Mouse (Mus musculus) cerebellum, postnatal 14 days (tissue): ENCODE measurements at regions not wholly inside any gene's neighbourhood (a gene's known extent, or its start where the extent isn't known, plus 50 kb on each side); places are given as distances from the start of the nearest gene placed in this dataset.

Source experiments
- DNase-seq, 2 experiments: peaks; one replicate each; pipeline ENCODE4 v3.0.0; 2021; ENCODE audit warnings: mixed read lengths in 2 of 2

DNA sequence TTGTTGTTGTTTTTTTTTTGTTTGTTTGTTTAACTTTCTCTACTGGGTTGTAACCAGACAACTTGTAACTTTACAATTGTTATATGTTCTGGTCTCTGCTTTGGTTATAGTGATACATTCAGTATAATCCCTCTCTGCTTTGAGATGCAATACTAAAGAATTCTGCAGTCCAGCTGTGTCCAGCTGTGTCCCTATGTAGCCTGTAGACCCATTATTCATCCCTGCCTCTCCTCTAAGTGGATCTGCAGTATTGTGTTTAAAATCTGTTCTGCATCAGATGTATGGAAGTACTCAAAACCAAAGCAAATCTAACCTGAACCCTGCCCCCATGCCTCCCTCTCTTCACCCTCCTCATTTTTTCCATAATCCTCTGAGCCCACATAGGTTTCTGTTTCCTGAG lies 279.6 kb downstream of the Rps29 start:
- no peak for DNase-seq

- DNase-seq: no peak
These were observed 287.7 kb downstream of the Rps29 start for GRCm38 (mm10) chr12:68871259-68871658.

DNA sequence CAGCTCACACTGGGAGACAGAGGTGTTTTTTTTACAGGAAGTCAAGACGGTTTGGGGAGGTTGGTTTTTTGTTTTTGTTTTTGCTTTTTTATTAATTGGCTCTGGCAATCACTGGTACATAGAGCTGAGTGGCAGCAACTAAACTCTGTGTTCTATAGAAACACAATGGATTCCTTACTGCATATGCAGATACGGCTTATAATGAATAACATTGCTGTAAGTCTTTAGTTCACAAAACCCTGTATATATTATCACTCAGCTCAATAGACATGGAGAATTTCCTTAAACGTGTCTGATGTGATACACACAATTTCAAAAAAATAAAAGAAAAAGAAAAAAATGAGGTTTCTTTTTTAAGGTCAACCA lies 296.0 kb downstream of the Rps29 start:
- no peak for DNase-seq

- DNase-seq: peak; percentile 84 to 88
These were observed 296.5 kb downstream of the Rps29 start for GRCm38 (mm10) chr12:68862313-68862990.

DNA sequence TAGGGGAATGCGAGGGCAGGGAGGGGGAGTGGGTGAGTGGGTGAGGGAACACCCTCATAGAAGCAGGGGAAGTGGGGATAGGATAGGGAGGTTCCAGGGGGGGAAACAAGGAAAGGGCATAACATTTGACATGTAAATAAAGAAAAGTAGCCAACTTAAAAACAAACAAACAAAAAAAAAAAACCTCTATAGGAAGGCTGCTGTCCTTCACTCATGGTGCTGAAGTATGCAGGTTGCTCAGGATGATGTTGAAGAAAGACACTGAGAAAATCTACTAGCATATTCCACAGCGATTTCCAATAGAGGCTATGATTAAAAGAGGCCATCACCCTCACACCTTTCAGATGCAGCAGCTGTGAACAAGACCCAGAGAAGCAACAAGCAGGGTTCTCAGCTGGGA lies 298.7 kb downstream of the Rps29 start:
- DNase-seq: no peak

GRCm38 (mm10) chr12:68849616-68850140 lies 309.3 kb downstream of the Rps29 start:
- DNase-seq: peak; percentile 26 to 29

DNA sequence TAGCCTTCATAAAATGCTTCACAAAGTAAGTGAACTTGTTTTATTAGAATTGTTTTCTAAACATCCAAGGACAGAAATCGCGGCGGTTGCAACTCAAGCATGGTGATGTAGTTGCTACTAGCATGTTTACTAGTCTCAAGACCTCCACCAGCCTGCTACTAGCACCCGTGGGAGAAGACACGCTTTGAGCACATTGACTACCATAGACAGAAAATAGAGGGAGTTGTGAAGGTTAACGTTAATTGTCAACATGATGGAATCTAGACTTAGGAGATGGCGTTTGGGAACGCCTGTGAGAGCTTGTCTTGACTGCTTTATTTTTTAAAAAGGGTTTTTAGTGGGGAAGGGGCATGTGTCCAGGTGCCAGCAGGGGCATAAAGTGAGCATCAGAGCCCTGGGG lies 318.2 kb downstream of the Rps29 start:
- no peak for DNase-seq

- no peak for DNase-seq
These were observed 318.8 kb downstream of the Rps29 start for GRCm38 (mm10) chr12:68840156-68840555.

DNA sequence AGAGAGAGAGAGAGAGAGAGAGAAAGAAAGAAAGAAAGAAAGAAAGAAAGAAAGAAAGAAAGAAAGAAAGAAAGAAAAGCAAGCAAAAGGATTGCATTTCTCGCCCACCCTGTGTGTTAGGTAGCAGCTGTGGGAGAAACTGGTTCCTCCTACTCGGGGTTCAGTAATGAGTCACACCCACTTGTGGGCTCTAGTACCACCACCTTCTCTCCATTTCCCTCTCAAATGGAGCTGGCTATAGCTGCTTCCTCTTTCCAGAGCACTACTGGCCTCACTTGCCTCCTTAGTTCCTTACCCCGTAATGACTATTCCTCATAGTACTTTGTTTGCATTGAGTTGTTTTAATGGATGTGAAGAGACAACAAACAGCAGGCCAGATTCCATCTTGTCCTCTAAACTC lies 323.0 kb downstream of the Rps29 start:
- no peak for DNase-seq

- no peak for DNase-seq
These were observed 325.1 kb downstream of the Rps29 start for GRCm38 (mm10) chr12:68833914-68834313.

DNA sequence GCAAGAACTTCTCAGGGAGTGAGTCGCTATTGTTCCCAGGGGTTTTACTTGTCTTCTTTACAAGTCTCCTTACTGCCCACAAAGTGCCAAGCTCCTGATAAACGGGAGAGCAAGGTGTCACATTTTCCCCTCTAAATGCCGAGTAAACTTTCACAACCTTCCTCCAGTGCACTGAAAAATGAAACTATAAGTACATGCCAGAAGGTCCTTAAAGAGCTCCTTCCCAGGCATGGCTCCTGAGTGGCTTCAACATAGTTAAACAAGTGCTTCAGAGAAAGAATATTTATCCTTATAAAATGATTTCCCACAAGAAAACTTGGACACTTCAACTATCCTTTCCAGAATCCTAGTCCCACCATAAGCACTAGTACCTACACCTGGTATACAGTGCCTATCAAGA lies 329.6 kb downstream of the Rps29 start:
- no peak for DNase-seq

GRCm38 (mm10) chr12:68827549-68828249 lies 331.3 kb downstream of the Rps29 start:
- DNase-seq: no peak

- DNase-seq: no peak
These were observed 364.6 kb downstream of the Rps29 start for GRCm38 (mm10) chr12:68794396-68794795.

DNA sequence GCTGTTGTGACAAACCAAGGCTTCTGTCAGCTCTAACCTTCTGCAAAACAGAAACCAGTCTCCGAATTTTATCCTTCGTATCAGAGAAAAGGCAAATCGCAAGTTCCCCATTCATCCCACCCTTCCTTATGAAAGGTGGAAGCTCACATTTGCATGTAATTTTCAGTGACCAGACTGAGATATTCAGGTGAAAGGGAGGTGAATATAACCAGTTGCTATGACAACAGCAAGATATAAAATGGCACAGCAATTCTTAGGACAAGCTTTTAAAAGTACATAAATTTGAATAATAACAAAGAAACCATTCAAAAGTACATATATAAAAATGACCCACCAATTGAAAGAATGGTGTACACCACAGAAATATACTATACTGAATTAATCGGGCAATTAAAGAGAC lies 375.4 kb downstream of the Rps29 start:
- DNase-seq: no peak

GRCm38 (mm10) chr12:68775503-68775902 lies 383.5 kb downstream of the Rps29 start:
- DNase-seq: peak in 1 of 2 experiments; percentile 59

GRCm38 (mm10) chr12:68774800-68775199 lies 384.2 kb downstream of the Rps29 start:
- DNase-seq: peak; percentile 92 to 95

- DNase-seq: peak in 1 of 2 experiments; percentile 22
These were observed 400.5 kb downstream of the Rps29 start for GRCm38 (mm10) chr12:68758263-68759020.

DNA sequence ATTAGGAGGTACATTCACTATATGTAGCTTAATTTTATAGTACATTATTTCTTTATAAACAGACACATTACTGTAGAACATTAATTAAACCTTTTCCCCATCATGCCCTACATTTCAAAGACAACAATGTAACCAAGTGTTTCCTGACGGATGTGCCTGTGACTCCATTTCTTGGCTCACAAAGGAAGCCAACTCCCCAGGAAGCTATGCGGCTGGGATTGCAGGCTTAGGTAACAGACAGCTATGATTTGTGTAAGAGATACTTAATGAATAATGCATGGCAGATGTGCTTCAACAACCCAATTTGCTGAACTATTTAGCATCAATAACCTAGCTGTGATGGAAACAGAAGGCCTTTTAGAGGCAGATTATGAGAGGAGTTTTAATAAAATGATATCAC lies 430.1 kb downstream of the Rps29 start:
- DNase-seq: peak; percentile 13 to 21

- DNase-seq: peak; percentile 20 to 69
These were observed 440.0 kb downstream of the Rps29 start for GRCm38 (mm10) chr12:68718946-68719345.

- peak in 1 of 2 experiments; percentile 20 for DNase-seq
These were observed 464.4 kb downstream of the Rps29 start for GRCm38 (mm10) chr12:68694275-68695267.

GRCm38 (mm10) chr12:68688262-68688661 lies 470.7 kb downstream of the Rps29 start:
- no peak for DNase-seq

DNA sequence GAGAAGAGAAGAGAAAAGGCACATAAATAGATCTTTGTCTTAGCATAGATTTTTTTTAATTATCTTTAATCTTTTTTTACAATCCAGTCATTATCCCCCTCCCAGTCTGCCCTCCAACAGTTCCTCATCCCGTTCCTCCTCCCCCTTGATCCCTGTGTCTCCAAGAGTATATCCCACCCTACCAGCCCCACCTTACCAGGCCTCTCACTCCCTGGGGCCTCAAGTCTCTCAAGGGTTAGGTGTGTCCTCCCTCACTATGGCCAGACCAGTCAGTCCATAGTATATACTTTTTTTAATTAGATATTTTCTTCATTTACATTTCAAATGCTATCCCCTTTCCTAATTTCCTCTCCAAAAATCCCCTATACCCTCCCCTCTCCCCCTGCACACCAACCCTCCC lies 475.1 kb downstream of the Rps29 start:
- no peak for DNase-seq
